Mouse (Mus musculus): ENCODE results near the gene Cntfr.
"Not testable (repeated sequence)": the region's sequence is repeated elsewhere in the genome, so short reads cannot be mapped to it uniquely, and the experiment has no call there.

Cntfr gene

DNA sequence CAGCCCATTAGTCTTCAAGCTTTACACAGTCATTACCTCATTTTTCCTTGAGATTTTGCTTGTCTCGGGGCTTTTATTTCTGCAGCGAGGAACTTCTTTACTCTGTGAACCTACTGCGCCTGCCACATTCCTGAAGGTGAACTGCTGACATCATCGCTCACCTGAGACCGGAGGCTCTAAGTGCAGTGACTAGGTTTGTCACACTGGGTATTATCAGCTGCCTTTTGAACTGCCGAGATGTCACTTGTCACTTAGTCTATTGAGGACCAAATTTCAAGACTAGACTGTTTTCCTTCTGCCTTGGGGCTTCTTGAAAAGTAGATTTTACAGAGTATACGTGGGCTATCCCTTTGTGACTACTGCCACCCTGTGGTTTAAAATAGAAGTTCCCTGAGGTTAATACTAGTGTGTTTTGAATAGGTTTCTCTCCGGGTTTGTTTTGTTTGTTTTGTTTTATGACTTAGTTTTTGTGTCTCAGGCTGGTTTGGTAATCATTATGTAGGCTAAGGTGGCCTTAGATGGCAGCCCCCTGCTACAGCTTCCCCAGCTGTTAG is 11.4 kb upstream of the Cntfr start:
- DNase-seq: no peak

DNA sequence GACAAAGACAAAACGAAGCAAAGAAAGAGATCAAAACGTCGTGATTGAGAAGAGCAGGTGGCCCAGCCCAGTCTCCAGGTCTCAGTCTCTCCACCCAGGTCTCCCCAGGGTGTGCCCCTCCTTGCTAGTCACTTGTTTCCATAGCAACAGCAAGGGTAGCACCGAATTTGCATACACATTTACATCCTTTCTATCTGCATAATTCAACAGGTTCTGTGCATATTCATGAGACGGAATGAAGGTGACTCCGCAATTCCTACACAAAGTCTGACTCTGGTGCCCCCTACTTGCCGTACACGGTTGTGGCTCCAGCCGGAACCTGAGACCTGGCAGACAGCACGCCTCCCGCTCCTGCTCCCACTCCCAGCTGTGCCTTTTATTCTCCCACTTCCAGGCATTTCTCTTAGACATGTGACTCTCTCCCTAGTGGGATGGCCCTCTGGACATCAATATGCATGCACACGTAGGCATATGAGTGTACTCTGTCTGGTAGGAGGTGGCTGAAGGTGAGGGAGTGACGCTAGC is 10.2 kb upstream of the Cntfr start:
- peak; percentile 81 for DNase-seq

DNA sequence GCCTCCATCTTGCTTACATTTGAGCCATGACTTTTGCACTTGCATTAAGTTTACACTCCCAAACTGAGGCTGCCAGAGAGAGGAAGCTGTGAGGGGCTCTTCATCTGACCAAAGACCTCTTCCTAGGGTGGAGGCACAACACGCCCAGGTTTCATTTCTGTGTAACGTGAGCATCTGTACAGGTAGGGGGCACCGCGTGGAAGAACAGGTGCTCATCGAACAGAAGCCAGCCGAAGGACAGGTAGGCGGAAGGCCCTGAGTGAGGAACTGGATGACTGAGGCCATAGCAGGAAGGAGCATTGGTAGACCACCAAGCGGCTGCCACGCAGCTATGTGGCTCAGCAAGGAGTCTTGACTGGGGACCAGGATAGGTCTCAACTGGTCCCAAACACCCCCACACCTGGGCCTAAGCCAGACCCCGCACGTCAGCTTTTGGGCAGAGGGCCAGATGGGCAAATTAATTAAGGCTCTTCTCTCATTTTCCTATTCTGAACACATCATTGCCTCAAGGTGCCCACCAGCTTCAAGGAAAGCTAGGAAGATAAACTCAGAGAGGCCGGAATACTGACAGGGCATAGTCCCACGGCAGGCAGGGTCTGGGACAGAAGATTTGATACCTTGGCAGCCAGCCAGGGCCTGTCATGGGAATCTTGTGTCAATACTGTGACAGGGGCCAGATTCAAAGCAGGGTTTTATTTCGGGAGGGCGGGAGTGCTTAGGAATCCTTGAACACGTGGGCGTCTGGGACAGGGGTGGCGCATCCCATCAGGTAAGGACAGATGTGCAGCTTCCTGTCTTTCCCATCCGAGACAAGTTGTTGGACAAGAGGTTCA is 9.2 kb upstream of the Cntfr start:
- DNase-seq: peak; percentile 59

DNA sequence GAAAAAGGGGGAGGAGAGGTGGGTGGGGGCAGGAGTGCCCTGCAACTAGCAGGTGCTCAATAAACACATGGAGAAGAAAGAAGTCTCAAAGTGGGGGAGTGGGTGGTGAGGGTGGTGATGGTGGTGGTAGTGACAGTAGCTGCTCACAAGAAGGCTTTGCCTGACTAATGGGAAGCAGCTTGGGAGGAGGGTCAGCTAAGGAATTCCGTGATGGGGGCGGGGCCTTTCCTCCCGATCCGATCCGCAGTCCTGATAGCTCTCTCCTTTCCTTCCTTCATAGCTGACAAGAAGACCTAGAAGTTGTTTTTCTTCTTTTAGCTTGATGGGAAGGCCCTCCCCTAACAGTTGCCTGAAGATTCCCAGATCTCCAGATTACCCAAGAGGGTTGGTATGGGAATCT is 7.8 kb upstream of the Cntfr start:
- DNase-seq: no peak

DNA sequence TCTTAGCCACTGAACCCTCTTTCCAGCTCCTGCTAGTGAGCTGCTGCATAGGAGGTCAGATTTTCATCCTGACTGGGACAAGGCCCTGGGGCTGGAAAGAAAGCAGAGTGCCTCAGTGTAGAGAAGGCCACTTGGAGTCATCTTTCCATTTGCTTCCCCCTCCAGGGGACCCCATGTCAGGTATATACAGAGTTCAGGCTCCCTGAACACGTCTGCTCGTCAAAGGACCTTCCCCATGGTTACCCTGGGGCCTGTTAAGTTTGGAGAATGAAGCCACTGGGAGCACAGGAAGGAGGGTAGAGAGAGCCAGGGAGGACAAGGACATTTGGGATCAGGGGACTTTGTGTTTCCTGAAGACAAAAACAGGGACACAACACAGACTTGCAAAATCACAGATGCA is 5.3 kb upstream of the Cntfr start:
- DNase-seq: not testable (repeated sequence)

DNA sequence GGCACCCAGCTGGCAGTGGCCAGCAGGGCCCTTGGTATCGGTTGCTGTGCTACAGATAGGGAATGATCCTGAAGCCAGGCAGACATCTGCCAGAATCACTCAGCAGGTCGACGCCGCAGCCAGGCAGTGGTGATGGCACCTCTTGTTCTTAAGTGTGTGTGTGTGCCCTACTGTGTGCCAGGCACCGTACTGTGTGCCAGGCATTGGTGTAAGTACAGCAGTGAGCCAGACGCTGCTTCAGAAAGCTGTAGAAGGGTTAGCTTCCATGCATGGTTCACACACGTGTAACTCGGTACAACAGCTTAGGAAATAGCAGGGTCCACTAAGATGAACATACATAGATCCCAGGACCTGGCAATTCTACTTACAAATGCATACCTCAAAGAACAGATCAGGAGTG is 3.3 kb upstream of the Cntfr start:
- DNase-seq: peak; percentile 24

DNA sequence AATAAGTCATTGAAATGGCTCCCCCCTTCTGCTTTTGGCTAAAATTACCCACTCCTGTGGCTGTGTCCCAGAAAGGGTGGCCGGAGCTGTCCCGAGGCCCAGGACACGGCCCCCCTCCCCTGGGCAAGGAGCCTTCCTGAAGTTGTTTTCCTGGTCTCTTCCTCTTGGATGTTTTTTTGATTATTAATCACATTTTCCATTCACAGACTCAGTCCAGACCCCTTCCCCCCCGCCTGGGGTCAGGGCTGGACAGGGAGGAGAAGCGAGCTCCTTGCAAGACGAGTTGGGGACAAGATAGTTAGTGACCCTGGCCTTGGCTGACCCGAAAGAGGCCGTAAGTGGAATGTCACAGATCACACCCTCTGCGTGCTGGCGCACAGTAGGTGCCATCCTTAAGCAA is 2.9 kb upstream of the Cntfr start, which contains the start of gene Il11ra1:
Gene Il11ra1, plus strand, starts transcription at position 207 of the 400 bp plus-strand sequence.
- DNase-seq: peak; percentile 49

DNA sequence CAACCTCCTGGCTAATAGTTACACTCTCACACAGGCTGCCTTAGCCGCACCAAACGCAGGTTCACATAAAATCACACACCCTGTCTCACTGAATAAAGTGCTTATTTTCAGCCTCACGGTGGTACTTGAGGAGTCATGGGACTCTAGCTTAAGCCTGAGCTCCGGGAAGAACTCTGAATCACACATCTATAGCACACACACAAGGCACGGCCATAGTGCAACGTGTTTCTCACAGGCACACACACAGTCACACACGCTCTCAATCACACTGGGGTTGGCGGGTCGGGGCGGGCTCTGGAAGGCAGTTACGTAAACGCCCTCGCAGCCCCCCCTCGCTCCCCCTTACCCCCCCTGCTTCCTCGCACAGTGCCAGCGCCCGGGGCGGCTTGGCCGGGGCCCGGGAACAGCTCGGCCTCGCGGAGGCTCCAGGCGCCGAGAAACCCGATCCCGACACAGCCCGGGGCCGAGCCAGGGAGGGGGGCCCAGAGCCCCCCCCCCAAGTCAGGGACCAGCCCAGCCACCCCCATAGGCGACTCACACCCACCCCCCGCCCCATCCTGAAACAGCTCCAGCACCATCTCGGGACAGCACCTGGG is 1.6 kb upstream of the Cntfr start:
- peak; percentile 81 for DNase-seq

DNA sequence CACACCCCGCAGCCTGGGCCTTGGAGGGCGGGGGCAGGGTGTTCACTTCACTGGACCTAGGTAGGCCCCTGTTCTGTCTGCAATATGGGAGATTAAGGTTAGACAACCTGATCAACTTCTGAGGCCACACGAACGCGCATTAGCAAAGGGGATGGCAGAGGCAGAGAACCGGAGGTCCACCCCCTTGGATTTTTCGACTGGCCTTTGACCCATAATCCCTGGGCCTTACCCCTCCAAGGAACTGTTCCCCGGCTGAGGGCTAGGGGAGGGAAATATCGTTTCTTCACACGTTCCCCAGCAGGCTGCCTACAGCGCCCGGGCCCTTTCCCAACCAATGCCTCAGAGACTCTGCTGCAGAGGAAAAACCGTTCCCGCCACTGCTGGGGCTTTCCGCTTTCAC is 437 bp downstream of the Cntfr start:
- DNase-seq: peak; percentile 44

DNA sequence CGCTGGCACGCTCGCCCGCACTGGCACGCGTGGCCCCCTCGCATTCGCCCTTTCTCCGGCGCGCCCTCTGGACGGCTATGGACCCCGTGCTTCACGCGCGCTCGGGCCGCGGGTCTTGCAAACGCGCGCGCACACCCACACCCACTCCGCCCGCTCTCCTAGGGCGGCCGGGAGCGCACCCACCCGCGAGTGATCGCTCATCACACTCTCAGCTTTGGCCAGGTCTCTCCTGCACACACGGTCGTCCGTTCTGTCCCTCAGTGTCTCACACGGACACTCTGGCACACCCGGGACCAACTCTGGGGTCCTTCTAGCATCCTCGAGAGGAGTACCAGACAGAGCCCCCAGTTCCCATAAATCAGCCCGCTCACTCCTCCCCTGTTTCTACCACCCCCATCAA is 1.1 kb downstream of the Cntfr start:
- DNase-seq: peak; percentile 66

DNA sequence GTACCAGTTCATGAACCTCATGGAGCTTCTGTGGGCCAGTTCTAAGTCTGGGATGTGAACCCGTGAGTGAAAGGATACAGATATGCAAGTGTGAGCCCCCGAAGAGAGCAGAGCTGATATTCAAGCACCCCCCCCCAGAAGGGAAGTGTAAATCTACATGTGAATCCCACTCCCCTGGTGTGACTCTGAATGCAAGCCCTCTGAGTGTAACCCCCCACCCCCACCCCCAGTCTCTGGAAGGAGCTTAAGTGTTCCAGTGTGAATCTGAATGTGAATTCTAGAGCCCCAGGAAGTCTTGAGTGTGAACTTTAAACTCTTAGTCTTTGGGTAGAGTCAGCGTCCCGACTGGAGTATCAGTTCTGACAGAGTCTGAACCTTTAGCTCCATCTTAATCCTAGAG is 3.4 kb downstream of the Cntfr start:
- not testable (repeated sequence) for DNase-seq

DNA sequence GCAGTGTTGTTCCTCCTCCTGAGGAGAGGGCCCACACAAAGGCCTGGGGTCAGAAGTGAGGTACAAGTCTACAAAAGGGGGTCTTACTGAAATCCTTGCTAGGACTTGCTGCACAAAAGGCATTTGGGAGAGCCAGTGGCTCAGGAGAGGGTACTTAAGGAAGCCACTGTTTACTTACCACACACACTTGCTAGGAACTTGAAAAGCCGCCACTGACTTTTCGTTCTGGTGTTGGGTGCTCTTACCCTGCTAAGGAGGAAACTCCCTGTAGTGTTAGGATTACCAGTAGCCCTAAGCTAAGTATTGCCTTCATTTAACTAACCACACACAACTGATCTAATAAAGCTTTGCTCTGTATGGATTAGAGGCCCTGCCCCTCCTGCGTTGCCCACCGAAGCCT is 6.9 kb downstream of the Cntfr start:
- not testable (repeated sequence) for DNase-seq

DNA sequence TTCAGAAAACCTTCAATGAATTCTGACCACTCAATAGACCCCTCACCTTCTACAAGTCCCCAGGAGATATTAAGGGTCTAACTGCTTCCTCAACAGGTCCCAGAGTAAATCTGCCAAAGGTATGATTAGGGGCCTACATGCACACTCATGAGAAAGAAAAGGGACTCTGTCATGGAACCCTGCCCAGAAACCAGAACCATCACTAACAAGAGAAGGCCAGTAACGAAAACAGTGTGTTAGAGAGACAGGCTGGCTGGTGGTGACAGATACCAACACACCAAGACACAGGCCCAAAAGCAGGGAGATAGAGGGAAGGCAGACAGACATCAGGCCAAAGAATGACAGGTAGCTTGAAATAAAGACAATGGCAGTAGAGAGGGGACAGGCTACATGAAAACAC is 8.3 kb downstream of the Cntfr start:
- DNase-seq: not testable (repeated sequence)

DNA sequence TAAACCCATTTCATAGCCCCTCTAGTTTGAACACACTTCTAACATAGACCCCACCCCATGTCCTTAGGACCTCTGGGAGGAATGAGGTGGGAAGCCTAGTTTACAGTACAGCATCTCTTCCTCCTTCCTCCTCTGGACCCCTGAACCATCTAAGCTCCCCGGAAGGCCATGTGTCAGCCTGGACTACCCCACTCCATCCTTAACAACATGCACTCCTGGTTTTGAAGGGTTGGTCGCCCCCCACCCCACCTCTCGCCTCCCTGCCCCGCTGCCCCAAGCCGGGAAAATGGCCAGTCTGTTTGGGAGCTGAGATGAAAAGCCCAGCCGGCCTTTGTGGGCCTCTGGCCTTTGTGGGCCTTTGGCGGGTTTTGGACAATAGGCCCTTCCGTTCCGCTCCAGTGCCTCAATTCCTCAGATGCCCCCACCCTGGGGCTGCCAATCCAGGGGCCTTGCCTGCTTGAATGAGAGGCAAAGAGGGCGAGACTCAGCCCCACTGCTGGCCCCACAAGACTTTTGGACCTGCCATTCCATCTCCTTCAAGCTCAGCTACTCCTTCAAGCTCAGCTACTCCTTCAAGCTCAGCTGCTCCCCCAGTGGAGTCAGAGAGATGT is 10.9 kb downstream of the Cntfr start:
- not testable (repeated sequence) for DNase-seq

DNA sequence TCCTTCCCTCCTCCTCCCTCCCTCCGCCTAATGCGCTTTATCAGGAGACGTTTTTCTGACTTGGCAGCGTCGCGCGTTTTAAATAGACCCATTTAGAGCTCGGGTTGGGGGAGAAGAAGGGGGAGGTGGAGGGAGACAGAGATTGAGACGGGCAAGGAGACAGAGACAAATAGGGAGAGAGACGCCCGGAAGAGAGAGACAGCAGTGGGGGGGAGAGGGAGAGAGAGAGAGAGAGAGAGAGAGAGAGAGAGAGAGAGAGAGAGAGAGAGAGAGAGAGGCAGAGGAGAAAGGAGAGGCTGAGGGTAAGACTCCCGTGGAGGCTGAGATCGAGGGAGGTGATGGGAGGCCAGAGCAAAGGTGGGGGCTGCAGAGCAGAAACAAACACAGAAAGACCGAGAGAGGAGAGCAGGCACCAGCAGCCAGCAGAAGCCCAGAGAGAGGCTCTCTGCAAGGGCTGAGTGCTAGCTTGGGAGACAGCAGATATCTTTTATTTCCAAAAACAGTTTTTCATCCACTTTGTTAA is 11.9 kb downstream of the Cntfr start:
- not testable (repeated sequence) for DNase-seq

DNA sequence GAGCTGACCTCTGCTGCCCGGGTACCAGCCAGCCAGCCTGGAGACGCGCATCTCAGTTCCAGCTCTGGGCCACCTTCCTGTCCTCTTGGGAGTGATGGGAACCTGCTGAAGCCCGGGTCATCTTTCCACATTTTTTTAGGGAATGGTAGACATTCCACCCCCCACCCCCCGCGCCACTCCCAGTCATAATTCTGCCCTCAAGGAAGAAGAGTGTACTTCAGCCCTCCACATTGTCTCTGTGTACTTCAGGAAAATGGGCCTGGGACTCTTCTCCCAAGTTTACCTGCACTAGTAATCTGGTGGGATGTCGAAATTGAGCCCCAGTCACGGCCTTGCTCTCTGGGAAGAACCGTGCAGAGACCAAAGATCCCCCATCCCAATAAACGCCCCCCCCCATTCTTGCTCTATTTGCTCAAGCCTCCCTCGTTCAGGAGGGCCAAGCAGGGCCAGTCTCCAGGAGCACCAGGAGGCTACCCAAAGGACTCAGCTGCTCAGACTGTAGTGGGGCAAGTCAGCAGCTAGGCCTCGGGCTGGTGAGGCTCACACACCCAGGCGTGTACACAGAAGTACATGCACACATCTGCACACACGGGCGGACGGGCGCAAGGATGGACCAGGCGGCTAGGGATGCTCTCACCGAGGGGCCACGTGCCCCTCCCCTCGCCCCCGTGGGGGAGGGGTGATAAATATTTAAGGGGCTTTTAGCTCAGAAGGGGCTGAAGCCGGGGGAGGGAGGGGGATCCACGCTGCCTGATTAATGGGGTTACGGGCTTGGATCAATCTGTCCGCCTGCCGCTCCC is 12.6 kb downstream of the Cntfr start:
- not testable (repeated sequence) for DNase-seq

DNA sequence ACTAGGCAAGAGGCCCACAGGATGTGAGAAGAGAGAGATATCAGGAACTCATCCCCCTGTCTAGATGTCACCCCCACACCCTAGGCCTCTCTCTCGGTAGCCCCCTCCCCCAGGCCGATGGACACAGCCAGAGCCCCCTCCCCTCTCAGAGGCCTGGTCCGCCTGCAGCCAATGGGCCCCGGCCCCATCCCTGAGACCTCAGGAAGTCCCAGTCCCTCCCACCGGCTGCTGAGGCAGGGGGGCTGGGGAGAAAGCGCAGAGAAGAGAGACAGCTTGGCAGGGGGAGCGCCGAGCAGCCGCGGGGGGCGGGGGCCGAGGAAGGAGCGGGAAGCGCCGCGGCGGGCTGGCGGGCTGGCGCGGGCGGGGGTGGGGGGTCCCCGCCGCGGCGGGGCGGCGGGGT is 13.6 kb downstream of the Cntfr start:
- not testable (repeated sequence) for DNase-seq

DNA sequence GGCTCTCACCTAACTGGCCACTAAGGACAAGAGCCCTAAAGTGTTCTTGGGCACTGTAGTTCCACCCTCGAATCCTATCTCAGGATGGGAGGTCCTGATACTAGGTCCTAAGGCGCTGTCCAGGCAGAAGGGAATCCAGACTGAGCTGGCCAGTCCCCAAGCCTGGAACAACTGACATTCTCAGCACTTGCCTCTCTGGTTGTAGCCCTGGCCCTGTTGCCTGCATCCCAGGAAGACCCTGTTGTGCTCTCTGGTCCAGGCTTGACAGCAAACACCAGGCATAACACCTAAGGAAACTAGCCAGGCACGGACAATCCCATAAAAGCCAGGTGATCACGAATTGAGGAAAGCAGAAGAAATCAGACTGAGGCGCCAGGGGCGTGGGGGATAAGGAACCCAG is 14.1 kb downstream of the Cntfr start:
- DNase-seq: no peak

DNA sequence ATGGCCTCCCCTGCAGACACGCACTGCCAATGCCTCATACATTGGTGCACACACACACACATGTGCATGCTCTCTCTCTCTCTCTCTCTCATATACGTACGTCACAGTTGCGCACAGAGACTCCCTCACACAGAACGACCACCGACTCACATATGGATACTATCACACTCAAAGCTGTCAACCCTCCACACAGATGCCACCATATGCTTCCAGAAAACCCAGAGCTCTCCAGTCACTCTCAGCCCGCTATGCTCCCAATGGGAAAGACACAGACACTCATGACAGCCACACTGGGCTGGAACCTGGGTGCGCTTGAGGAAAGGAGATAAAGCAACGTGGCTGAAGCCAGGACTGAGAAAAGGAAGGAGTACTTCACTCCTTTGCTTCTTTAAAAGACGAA is 14.9 kb downstream of the Cntfr start:
- DNase-seq: peak; percentile 39

DNA sequence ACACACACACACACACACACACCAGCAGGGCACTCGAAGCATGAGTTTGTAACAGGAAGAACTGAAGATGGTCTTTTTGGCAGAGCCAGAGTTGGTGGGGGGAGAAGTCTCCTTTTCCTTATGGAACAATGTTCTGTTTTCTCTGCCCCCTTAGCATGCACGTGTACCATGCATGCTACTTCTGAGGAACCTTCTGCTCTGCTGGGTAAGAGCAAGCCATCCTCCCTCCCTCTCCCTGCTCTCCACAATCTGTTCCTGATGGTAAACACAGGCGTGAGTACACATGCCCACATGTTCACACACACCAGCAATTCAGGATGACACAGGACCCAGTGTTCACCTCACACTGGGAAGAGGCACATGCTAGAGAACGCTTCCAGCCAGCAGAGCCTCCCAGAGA is 15.7 kb downstream of the Cntfr start:
- peak; percentile 73 for DNase-seq

DNA sequence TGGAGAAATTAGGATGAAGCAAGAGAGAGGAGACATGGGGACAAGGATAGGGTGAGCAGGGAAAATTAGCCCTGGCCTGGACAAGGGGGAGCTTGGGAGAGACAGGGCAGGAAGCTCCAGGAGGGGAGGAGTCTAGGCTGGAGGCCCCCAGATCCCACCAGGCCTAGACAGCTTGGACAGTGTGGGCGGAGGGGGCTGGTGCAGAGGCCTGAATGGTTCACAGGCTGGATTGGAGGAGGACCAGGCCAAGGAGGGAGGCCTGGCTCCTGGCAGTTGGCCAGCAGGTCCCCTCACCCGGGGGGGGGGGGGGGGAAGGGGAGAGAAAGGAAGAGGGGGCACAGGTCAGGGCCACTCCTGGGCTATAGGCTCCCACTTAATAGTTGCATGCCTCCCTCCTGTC is 17.6 kb downstream of the Cntfr start:
- peak; percentile 47 for DNase-seq

DNA sequence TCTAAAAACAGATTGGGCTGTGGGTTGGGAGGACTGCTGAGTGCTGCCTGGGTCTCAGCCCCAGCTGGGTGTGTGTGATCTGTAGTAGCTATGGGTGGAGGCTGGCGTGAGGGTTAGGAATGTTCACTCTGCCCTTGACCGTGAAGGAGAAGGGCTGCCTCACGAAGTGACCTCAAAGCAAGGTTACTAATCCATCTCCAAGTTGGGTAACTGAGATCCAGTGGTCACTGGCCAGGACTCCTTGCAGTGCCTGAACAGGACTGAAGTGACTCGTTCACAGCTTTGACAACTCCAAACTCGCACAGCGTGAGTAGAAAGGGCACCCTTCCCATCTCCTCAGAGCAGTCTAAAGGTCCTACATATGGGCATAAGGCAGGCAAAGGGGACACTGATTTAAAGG is 18.0 kb downstream of the Cntfr start:
- DNase-seq: peak; percentile 41
